Mouse (Mus musculus): ENCODE measurements at regions not wholly inside any gene's neighbourhood (a gene's known extent, or its start where the extent isn't known, plus 50 kb on each side); places are given as distances from the start of the nearest gene placed in this dataset.

DNA sequence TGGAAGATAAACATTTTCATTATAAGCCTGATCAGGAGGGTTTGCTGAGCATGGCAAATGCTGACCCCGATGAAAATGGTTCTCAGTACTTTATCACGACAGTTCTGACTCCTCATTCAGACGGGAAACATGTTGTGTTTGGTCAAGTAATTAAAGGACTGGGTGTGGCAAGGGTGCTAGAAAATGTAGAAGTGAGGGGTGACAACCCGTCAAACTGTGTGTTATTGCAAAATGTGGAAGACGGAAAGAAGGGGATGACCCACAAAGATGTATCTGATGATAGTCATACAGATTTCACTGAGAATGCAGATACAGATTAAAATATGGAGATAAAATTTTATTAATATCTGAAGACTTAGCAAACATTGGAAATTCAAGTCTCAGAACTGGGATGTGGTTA is 186.2 kb upstream of the Gm9833 start:
- H3K27me3 ChIP-seq (ENCODE audit: control insufficient read depth, insufficient read depth, low read depth, low read length): no peaks in the 10 kb centered on the region
- no peak overlapping the region for H3K27ac ChIP-seq (ENCODE audit: low read length)
- no peaks in the 10 kb centered on the region for H3K36me3 ChIP-seq (ENCODE audit: control insufficient read depth, insufficient read depth, low read length)
- no peak overlapping the region for H3K4me3 ChIP-seq (ENCODE audit: low read length)
- no peak overlapping the region for H3K4me2 ChIP-seq (ENCODE audit: low read depth, low read length)
- no peak overlapping the region for H3K9ac ChIP-seq (ENCODE audit: low read length)
- 54% methylated on average over 5 of the region's 5 CpGs for WGBS
- no peaks in the 10 kb centered on the region for H3K9me3 ChIP-seq (ENCODE audit: control insufficient read depth, low read length)
- no peaks in the 10 kb centered on the region for H3K4me1 ChIP-seq (replicated peaks; ENCODE audit: control insufficient read depth, insufficient read depth, low read length)
- no peak for ATAC-seq (ENCODE audit: low read depth)

DNA sequence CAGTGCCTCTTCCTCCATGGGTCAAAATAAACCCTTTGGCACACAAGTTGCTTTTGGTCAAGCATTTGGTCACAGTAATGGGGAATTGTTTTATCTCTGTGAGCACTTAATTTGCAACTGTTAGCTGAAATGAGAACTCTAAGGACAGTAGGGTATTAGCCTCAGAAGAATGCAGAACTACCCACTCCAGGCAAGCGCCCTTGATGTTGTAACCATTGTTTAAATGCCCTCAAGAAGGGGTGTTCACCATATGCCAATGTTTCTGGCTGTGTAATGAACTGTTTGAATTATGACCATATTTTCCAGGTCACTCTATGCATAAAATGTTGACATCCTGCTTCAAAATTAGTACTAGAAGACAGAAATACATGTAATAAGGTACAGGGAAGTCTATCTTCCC is 174.6 kb upstream of the Gm9833 start:
- ATAC-seq (ENCODE audit: low read depth): no peak
- H3K36me3 ChIP-seq (ENCODE audit: control insufficient read depth, insufficient read depth, low read length): no peaks in the 10 kb centered on the region
- no peak overlapping the region for H3K4me2 ChIP-seq (ENCODE audit: low read depth, low read length)
- no peak overlapping the region for H3K4me3 ChIP-seq (ENCODE audit: low read length)
- WGBS: 70% methylated on average over 1 of the region's 1 CpGs
- no peak overlapping the region for H3K9ac ChIP-seq (ENCODE audit: low read length)
- H3K9me3 ChIP-seq (ENCODE audit: control insufficient read depth, low read length): no peaks in the 10 kb centered on the region
- H3K27me3 ChIP-seq (ENCODE audit: control insufficient read depth, insufficient read depth, low read depth, low read length): no peaks in the 10 kb centered on the region
- no peak overlapping the region for H3K27ac ChIP-seq (ENCODE audit: low read length)
- no peaks in the 10 kb centered on the region for H3K4me1 ChIP-seq (replicated peaks; ENCODE audit: control insufficient read depth, insufficient read depth, low read length)

DNA sequence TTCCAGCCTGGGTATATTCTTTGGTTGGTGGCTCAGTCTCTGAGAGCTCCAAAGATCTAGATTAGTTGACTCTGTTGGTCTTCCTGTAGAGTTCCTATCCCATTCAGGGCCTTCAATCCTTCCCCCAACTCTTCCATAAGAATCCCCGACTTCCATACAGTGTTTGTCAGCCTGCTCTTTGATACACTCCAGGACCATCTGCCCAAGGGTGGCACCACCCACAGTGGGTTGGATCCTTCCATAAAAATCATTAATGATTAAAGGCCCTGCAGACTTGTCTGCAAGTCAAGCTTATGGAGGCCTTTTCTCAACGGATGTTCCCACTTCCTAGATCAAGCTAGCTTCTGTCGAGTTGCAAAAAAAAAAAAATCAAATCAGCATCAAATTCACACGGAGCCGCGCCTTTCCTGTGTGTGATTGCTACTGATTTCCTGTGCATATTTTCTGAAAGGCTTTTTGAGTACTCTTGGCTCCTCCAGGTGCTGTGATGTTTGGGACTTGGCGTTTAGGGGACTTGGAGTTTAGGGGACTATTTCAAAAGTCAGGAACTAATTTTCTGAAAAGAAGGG is 171.3 kb upstream of the Gm9833 start:
- no peak overlapping the region for H3K4me3 ChIP-seq (ENCODE audit: low read length)
- WGBS: 69% methylated on average over 7 of the region's 7 CpGs

DNA sequence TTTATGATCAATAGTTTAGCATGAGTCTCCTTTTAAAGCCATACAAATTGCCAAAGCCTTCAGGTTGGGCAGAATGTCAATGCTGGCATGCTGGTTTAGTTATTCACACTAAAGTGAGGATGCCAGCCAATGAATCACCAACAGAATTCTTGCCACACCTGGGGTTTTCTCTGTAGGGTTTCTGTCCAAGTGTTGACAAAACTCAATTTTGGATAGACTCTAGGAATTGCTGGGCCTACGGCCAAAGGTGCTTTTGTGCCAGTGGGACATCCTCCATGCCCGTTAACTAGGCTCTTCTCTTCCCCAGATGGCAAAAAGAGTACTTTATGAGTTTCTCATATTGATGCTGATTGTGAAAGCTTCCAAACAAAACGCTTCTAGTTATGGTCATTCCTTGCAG is 167.6 kb upstream of the Gm9833 start:
- Histone ChIP-seq H3K4me1 (replicated peaks; ENCODE audit: control insufficient read depth, insufficient read depth, low read length) (no peaks in the 10 kb centered on the region), H3K9me3 (ENCODE audit: control insufficient read depth, low read length) (no peaks in the 10 kb centered on the region), H3K9ac (ENCODE audit: low read length) (no peak overlapping the region), H3K27ac (ENCODE audit: low read length) (no peak overlapping the region), H3K4me3 (ENCODE audit: low read length) (no peak overlapping the region), H3K36me3 (ENCODE audit: control insufficient read depth, insufficient read depth, low read length) (no peaks in the 10 kb centered on the region), H3K27me3 (ENCODE audit: control insufficient read depth, insufficient read depth, low read depth, low read length) (no peaks in the 10 kb centered on the region), H3K4me2 (ENCODE audit: low read depth, low read length) (no peak overlapping the region)
- ATAC-seq (ENCODE audit: low read depth): no peak
- WGBS: 79% methylated on average over 3 of the region's 3 CpGs

More for the DNA sequence above, 171.3 kb upstream of the Gm9833 start:
- Histone ChIP-seq H3K36me3 (ENCODE audit: control insufficient read depth, insufficient read depth, low read length) (no peaks in the 10 kb centered on the region), H3K27ac (ENCODE audit: low read length) (no peak overlapping the region), H3K9me3 (ENCODE audit: control insufficient read depth, low read length) (no peaks in the 10 kb centered on the region), H3K27me3 (ENCODE audit: control insufficient read depth, insufficient read depth, low read depth, low read length) (no peaks in the 10 kb centered on the region), H3K4me1 (replicated peaks; ENCODE audit: control insufficient read depth, insufficient read depth, low read length) (no peaks in the 10 kb centered on the region), H3K4me2 (ENCODE audit: low read depth, low read length) (no peak overlapping the region), H3K9ac (ENCODE audit: low read length) (no peak overlapping the region)
- no peak for ATAC-seq (ENCODE audit: low read depth)

DNA sequence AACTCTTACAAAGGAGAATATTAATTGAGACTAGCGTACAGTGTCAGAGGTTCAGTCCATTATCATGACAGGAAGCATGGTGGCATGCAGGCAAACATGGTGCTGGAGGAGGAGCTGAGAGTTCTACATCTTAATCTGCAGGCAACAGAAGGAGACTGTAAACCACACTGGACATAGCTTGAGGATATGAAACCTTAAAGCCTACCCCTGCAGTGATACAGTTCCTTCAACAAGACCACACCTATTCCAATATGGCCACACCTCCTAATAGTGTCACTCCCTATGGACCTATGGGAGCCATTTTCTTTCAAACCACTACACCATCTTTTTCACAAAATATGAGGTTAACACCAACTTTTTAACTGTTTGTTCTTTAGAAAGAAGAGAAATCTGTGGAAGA is 166.2 kb upstream of the Gm9833 start:
- no peaks in the 10 kb centered on the region for H3K27me3 ChIP-seq (ENCODE audit: control insufficient read depth, insufficient read depth, low read depth, low read length)
- WGBS: 88% methylated on average over 1 of the region's 1 CpGs
- no peak for ATAC-seq (ENCODE audit: low read depth)

DNA sequence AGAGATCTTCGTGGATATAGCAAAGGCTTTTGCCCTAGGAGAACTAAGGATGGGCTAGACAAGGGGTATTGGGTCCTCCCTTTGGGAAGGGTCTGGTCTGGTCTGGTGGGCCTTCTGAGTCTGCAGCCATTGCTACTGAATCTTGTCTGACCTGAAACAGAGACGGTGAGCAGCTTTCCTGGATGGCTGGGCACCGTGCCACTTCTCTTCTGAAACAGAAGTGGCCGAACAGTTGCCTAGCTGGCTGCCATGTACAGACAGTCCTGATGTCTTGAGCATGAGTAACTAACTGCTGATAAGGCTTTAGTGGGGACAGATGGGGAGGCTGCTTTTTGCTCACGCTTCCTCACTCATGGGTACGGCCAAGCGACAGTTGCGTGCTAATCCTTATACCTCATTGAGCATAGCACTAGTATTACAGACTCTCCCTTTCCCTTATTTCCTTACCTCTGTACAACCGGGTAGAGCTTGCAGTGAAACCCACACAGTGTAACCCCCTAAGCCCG is 165.3 kb upstream of the Gm9833 start:
- Histone ChIP-seq H3K4me2 (ENCODE audit: low read depth, low read length) (no peak overlapping the region), H3K27ac (ENCODE audit: low read length) (no peak overlapping the region), H3K36me3 (ENCODE audit: control insufficient read depth, insufficient read depth, low read length) (no peaks in the 10 kb centered on the region), H3K4me1 (replicated peaks; ENCODE audit: control insufficient read depth, insufficient read depth, low read length) (no peaks in the 10 kb centered on the region), H3K9me3 (ENCODE audit: control insufficient read depth, low read length) (no peaks in the 10 kb centered on the region), H3K4me3 (ENCODE audit: low read length) (no peak overlapping the region), H3K27me3 (ENCODE audit: control insufficient read depth, insufficient read depth, low read depth, low read length) (no peaks in the 10 kb centered on the region), H3K9ac (ENCODE audit: low read length) (no peak overlapping the region)
- WGBS: 80% methylated on average over 10 of the region's 10 CpGs
- no peak for ATAC-seq (ENCODE audit: low read depth)

More for the DNA sequence above, 166.2 kb upstream of the Gm9833 start:
- Histone ChIP-seq H3K27ac (ENCODE audit: low read length) (no peak overlapping the region), H3K4me3 (ENCODE audit: low read length) (no peak overlapping the region), H3K4me2 (ENCODE audit: low read depth, low read length) (no peak overlapping the region), H3K9ac (ENCODE audit: low read length) (no peak overlapping the region), H3K36me3 (ENCODE audit: control insufficient read depth, insufficient read depth, low read length) (no peaks in the 10 kb centered on the region), H3K9me3 (ENCODE audit: control insufficient read depth, low read length) (no peaks in the 10 kb centered on the region), H3K4me1 (replicated peaks; ENCODE audit: control insufficient read depth, insufficient read depth, low read length) (no peaks in the 10 kb centered on the region)

DNA sequence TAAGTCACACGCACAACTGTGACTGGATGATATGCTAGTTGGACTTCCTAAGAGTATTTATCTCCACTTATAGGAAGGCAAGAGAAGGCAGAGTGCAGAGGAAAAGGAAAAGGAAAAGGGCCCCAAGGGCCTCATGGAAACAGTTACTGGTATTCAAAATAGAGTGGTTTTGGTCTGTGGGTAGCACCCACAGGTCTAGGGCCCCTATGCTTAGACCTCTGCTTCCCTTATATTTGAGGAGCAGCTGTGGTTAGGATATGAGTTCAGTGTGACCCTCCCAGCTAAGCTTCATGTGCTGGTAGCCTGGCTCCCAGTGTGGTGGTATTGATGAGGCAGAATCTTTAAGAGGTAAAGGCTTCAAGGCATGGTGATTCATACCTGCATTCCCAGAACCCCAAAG is 163.3 kb upstream of the Gm9833 start:
- Histone ChIP-seq H3K4me3 (ENCODE audit: low read length) (no peak overlapping the region), H3K36me3 (ENCODE audit: control insufficient read depth, insufficient read depth, low read length) (no peaks in the 10 kb centered on the region)

DNA sequence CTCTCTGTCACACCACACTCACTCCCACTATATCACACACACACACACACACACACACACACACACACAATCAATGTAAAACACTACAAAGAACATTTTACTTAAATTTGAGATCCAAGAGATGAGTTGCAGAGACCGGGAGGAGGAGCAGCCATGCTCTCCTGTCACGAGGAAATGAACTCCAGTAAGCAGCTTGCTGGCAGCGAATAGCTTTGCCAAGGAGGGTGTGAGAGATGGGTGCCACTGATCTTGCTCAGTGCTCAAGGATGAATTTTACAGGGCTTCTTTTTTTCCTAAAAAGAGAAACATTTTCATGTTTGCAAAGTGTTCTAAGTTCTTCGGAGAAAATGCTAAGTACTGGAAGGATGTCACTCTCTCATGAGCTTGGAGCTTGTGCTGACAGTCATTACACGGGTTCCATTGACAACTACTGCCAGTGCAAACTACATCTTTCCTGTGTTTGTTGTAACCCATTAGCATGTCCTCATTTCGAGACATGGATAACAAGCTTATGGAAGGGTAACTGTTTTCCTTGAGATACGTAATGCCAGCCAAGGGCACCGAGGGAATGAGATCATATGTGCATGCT is 151.0 kb upstream of the Gm9833 start:
- Histone ChIP-seq H3K4me2 (ENCODE audit: low read depth, low read length) (no peak overlapping the region), H3K4me1 (replicated peaks; ENCODE audit: control insufficient read depth, insufficient read depth, low read length) (no peaks in the 10 kb centered on the region), H3K36me3 (ENCODE audit: control insufficient read depth, insufficient read depth, low read length) (no peaks in the 10 kb centered on the region), H3K9me3 (ENCODE audit: control insufficient read depth, low read length) (no peaks in the 10 kb centered on the region), H3K9ac (ENCODE audit: low read length) (no peak overlapping the region), H3K4me3 (ENCODE audit: low read length) (no peak overlapping the region), H3K27me3 (ENCODE audit: control insufficient read depth, insufficient read depth, low read depth, low read length) (no peaks in the 10 kb centered on the region), H3K27ac (ENCODE audit: low read length) (no peak overlapping the region)
- ATAC-seq (ENCODE audit: low read depth): no peak
- WGBS: 59% methylated on average over 8 of the region's 8 CpGs

More for the DNA sequence above, 163.3 kb upstream of the Gm9833 start:
- Histone ChIP-seq H3K27me3 (ENCODE audit: control insufficient read depth, insufficient read depth, low read depth, low read length) (no peaks in the 10 kb centered on the region), H3K4me2 (ENCODE audit: low read depth, low read length) (no peak overlapping the region), H3K9ac (ENCODE audit: low read length) (no peak overlapping the region), H3K27ac (ENCODE audit: low read length) (no peak overlapping the region), H3K9me3 (ENCODE audit: control insufficient read depth, low read length) (no peaks in the 10 kb centered on the region), H3K4me1 (replicated peaks; ENCODE audit: control insufficient read depth, insufficient read depth, low read length) (no peaks in the 10 kb centered on the region)
- ATAC-seq (ENCODE audit: low read depth): no peak
- WGBS: 81% methylated on average over 1 of the region's 1 CpGs

DNA sequence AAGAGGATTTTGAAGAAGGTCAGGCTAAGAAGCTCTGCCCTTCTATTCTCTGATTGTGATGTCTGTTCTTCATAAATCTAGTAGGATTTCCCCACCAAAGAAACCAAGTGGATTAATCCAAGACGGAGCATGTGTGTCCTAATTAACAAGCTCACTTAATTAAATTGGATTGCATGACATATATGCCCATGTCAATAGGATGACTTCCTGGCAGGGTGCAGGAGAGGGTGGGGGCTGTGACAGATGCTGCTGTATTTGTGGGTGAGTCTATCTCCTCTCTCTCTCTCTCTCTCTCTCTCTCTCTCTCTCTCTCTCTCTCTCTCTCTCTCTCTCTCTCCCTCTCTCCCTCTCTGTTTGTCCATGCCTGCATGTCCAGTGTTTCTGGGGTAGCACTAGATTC is 149.3 kb upstream of the Gm9833 start:
- Histone ChIP-seq H3K27ac (ENCODE audit: low read length) (no peak overlapping the region), H3K36me3 (ENCODE audit: control insufficient read depth, insufficient read depth, low read length) (no peaks in the 10 kb centered on the region), H3K9ac (ENCODE audit: low read length) (no peak overlapping the region), H3K4me1 (replicated peaks; ENCODE audit: control insufficient read depth, insufficient read depth, low read length) (no peaks in the 10 kb centered on the region), H3K9me3 (ENCODE audit: control insufficient read depth, low read length) (no peaks in the 10 kb centered on the region), H3K4me2 (ENCODE audit: low read depth, low read length) (no peak overlapping the region), H3K27me3 (ENCODE audit: control insufficient read depth, insufficient read depth, low read depth, low read length) (no peaks in the 10 kb centered on the region), H3K4me3 (ENCODE audit: low read length) (no peak overlapping the region)
- WGBS: 72% methylated on average over 1 of the region's 1 CpGs
- ATAC-seq (ENCODE audit: low read depth): no peak
